Mouse (Mus musculus) erythroblast, adult 5-6 weeks (primary cell): ENCODE data around the gene Vmn1r177. TPM values are rescaled to one million over a fixed set of nuclear protein-coding genes. Genes with fewer than 3 reads are reported as not detected.
"Not testable (repeated sequence)": the region's sequence is repeated elsewhere in the genome, so short reads cannot be mapped to it uniquely, and the experiment has no call there.

Experiments
- ATAC-seq: replicated peaks from 2 replicates; pipeline ENCODE4 v1.8.0; 2016; ENCODE audit warnings: moderate number of reproducible peaks, mild to moderate bottlenecking, moderate TSS enrichment, inconsistent platforms; ENCODE audit not compliant: poor library complexity, low FRiP score, severe bottlenecking
- total RNA-seq, 2 experiments: library from RNA; stranded (forward) in 1 of 2; stranded (reverse) in 1 of 2; fragments of 150-400 nt in 1 of 2; fragments of 200-764, 138-1000 nt in 1 of 2; gene quantifications; 2 replicates each; pipeline versions ENCODE4 v1.2.3 to v1.2.4; 2015 to 2017; ENCODE audit warnings: low replicate concordance in 2 of 2

The Vmn1r177 gene
- total RNA-seq (2015; ENCODE audit: low replicate concordance) (not detected in 2 replicates), total RNA-seq (2017; ENCODE audit: low replicate concordance) (not detected in 2 replicates)

DNA sequence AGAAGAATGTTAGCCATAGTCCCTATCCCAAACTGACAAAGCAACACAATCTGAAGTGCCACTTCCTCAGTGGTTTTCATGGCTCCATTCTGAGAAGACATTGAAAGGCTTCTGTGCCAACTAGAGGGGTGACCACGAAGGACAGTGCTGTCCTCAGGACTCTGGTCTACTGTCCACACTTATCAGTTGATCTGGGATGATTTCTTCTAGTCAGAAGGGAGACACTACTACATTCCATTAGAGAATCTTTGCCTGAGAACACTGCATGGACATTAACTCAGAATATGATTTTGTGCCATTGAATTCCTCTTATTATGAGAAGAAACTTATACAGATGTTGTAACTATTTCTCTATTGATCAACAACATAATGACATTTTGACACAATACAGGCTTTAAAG, at the start of gene Vmn1r177:
Gene Vmn1r177 (minus strand): TSS at position 101 of the 400 bp plus-strand sequence.
- ATAC-seq: not testable (repeated sequence)

DNA sequence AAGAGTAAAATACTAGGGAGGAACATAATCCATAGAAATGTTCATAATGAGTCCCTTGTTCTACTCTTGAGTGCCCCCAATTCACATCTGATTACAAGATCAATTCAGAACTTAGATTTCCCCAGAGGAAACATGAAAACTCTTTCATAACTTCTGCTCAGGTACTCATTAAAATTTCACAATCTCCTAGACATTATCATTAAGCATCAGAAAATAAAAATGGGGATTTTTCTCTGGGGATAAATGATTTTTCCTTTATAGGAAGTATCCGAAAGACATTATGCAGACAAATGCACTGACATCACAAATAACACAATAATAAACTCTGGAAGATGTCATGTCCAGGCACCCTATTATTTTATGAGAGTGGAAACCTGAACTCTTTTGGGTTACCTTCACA, 25.5 kb upstream of the Vmn1r177 start, which contains the start of gene Vmn1r178:
Gene Vmn1r178 (plus strand): TSS at position 301 of the 400 bp plus-strand sequence.
- ATAC-seq: no peak

DNA sequence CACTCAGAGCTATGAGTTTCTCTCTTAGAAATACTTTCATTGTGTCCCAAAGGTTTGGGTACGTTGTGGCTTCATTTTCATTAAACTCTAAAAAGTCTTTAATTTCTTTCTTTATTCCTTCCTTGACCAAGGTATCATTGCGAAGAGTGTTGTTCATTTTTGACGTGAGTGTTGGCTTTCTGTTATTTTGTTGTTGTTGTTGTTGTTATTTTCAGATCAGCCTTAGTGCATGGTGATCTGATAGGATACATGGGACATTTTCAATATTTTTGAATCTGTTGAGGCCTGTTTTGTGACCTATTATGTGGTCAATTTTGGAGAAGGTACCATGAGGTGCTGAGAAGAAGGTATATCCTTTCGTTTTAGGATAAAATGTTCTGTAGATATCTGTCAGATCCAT, 10.7 kb upstream of the Vmn1r177 start:
- ATAC-seq: not testable (repeated sequence)

DNA sequence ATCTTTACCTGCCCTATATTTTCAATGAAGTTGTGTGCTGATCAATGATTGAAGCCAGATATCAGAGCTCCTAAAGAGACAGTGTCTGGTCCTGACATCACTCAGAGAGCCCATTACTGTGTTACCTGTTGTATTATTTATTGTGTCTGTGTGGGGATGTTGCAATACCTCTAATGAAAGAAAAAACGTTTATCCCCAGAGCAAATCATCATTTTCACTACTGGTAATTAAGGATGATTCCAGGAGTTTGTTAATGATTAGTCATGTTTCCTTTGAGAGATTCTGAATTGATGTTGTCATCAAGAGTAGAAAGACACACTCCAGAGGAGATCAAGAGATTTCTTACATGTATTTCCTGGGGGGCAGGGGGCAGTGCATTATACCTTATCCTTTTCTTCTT, 29.0 kb downstream of the Vmn1r177 start, which contains the start of gene Vmn1r176:
Gene Vmn1r176 (minus strand): TSS at position 101 of the 400 bp plus-strand sequence.
- ATAC-seq: not testable (repeated sequence)

Other genes with a start within 250 kb of the Vmn1r177 start
- gene Vmn1r171, start 235.7 kb downstream of the Vmn1r177 start, total RNA-seq (2015; ENCODE audit: low replicate concordance): not detected in 2 replicates
- gene Vmn1r171, start 235.7 kb downstream of the Vmn1r177 start, total RNA-seq (2017; ENCODE audit: low replicate concordance): not detected in 2 replicates
- gene Vmn1r172, start 208.1 kb downstream of the Vmn1r177 start, total RNA-seq (2015; ENCODE audit: low replicate concordance): not detected in 2 replicates
- gene Vmn1r172, start 208.1 kb downstream of the Vmn1r177 start, total RNA-seq (2017; ENCODE audit: low replicate concordance): not detected in 2 replicates
- gene Vmn1r173, start 165.7 kb downstream of the Vmn1r177 start, total RNA-seq (2015; ENCODE audit: low replicate concordance): not detected in 2 replicates
- 0.09 TPM in 1 of 2 replicates, not detected in the other for gene Vmn1r173, start 165.7 kb downstream of the Vmn1r177 start, total RNA-seq (2017; ENCODE audit: low replicate concordance)
- not detected in 2 replicates for gene Vmn1r174, start 114.2 kb downstream of the Vmn1r177 start, total RNA-seq (2015; ENCODE audit: low replicate concordance)
- gene Vmn1r174, start 114.2 kb downstream of the Vmn1r177 start, total RNA-seq (2017; ENCODE audit: low replicate concordance): 0.14 TPM in 1 of 2 replicates, not detected in the other
- not detected in 2 replicates for gene Vmn1r175, start 55.8 kb downstream of the Vmn1r177 start, total RNA-seq (2015; ENCODE audit: low replicate concordance)
- gene Vmn1r175, start 55.8 kb downstream of the Vmn1r177 start, total RNA-seq (2017; ENCODE audit: low replicate concordance): not detected in 2 replicates
- gene Vmn1r176, start 29.1 kb downstream of the Vmn1r177 start, total RNA-seq (2015; ENCODE audit: low replicate concordance): not detected in 2 replicates
- gene Vmn1r176, start 29.1 kb downstream of the Vmn1r177 start, total RNA-seq (2017; ENCODE audit: low replicate concordance): not detected in 2 replicates
- gene Vmn1r178, start 25.6 kb upstream of the Vmn1r177 start, total RNA-seq (2015; ENCODE audit: low replicate concordance): not detected in 2 replicates
- not detected in 2 replicates for gene Vmn1r178, start 25.6 kb upstream of the Vmn1r177 start, total RNA-seq (2017; ENCODE audit: low replicate concordance)
- not detected in 2 replicates for gene Vmn1r179, start 60.5 kb upstream of the Vmn1r177 start, total RNA-seq (2015; ENCODE audit: low replicate concordance)
- not detected in 2 replicates for gene Vmn1r179, start 60.5 kb upstream of the Vmn1r177 start, total RNA-seq (2017; ENCODE audit: low replicate concordance)
- not detected in 2 replicates for gene Vmn1r180, start 84.2 kb upstream of the Vmn1r177 start, total RNA-seq (2015; ENCODE audit: low replicate concordance)
- not detected in 2 replicates for gene Vmn1r180, start 84.2 kb upstream of the Vmn1r177 start, total RNA-seq (2017; ENCODE audit: low replicate concordance)
- not detected in 2 replicates for gene Vmn1r181, start 108.2 kb upstream of the Vmn1r177 start, total RNA-seq (2015; ENCODE audit: low replicate concordance)
- not detected in 2 replicates for gene Vmn1r181, start 108.2 kb upstream of the Vmn1r177 start, total RNA-seq (2017; ENCODE audit: low replicate concordance)
- not detected in 2 replicates for gene V1rd19, start 135.2 kb upstream of the Vmn1r177 start, total RNA-seq (2015; ENCODE audit: low replicate concordance)
- not detected in 2 replicates for gene V1rd19, start 135.2 kb upstream of the Vmn1r177 start, total RNA-seq (2017; ENCODE audit: low replicate concordance)
- gene Vmn1r183, start 186.8 kb upstream of the Vmn1r177 start, total RNA-seq (2015; ENCODE audit: low replicate concordance): not detected in 2 replicates
- not detected in 2 replicates for gene Vmn1r183, start 186.8 kb upstream of the Vmn1r177 start, total RNA-seq (2017; ENCODE audit: low replicate concordance)
- gene Zfp180, start 215.5 kb upstream of the Vmn1r177 start, total RNA-seq (2015; ENCODE audit: low replicate concordance): 7.3 and 8.6 TPM in 2 replicates
- 11.0 and 15.3 TPM in 2 replicates for gene Zfp180, start 215.5 kb upstream of the Vmn1r177 start, total RNA-seq (2017; ENCODE audit: low replicate concordance)
- not detected in 2 replicates for gene Zfp112, start 245.9 kb upstream of the Vmn1r177 start, total RNA-seq (2015; ENCODE audit: low replicate concordance)
- gene Zfp112, start 245.9 kb upstream of the Vmn1r177 start, total RNA-seq (2017; ENCODE audit: low replicate concordance): 0.14 and 1.0 TPM in 2 replicates